Comparison of ENCODE assay signal across 8 mouse cellular contexts in genomic region chr2:173229578-173230224, GRCm38 (mm10). TPM values are rescaled to one million over a fixed set of nuclear protein-coding genes. Genes with fewer than 3 reads are reported as not detected.
DNase-seq lines count a peak whose midpoint lies in the region; ATAC-seq and TF ChIP-seq lines count a peak whose summit lies in the region.

No protein-coding gene starts in this region.

- H3K4me1 ChIP-seq in bone marrow macrophage, adult 2 months (ENCODE audit: control insufficient read depth, insufficient read depth, low read length) = no peaks in the 10 kb centered on the region
- no peaks in the 10 kb centered on the region for H3K4me1 ChIP-seq in embryonic fibroblast, embryonic 13.5 days (ENCODE audit: control insufficient read depth, insufficient read depth, low read length)
- H3K4me1 ChIP-seq in heart, embryonic 11.5 days (ENCODE audit: control insufficient read depth, insufficient read depth, low read length) = peaks cover 8% of the 10 kb centered on the region
- peaks cover 50% of the 10 kb centered on the region for H3K4me1 ChIP-seq in kidney, embryonic 15.5 days

- no peak overlapping the region for H3K4me3 ChIP-seq in bone marrow macrophage, adult 2 months (ENCODE audit: insufficient read depth, low read length)
- no peak overlapping the region for H3K4me3 ChIP-seq in embryonic fibroblast, embryonic 13.5 days (ENCODE audit: insufficient read depth, low read length)
- H3K4me3 ChIP-seq in heart, embryonic 11.5 days (ENCODE audit: low read depth, low read length) = no peak overlapping the region
- peak overlapping the region; percentile 12; the same call in 1 of the 2 replicates for H3K4me3 ChIP-seq in kidney, embryonic 15.5 days (replicated peaks)

- peak overlapping the region; percentile 43; the same call in 1 of the 2 replicates for H3K4me2 ChIP-seq in heart, embryonic 11.5 days
- peak overlapping the region; percentile 35; the same call in 1 of the 2 replicates for H3K4me2 ChIP-seq in kidney, embryonic 15.5 days

- 9% methylated on average over 10 of the region's 10 CpGs for WGBS in heart, embryonic 11.5 days (ENCODE audit: insufficient replicate concordance)
- 4% methylated on average over 10 of the region's 10 CpGs for WGBS in kidney, embryonic 15.5 days

- TF ChIP-seq CTCF in bone marrow macrophage, adult 2 months (IDR thresholded peaks at IDR 0.05; ENCODE audit: low read depth, low read length) = peak; percentile 85
- peak; percentile 95 for TF ChIP-seq CTCF in embryonic fibroblast, embryonic 13.5 days (IDR thresholded peaks at IDR 0.05; ENCODE audit: borderline replicate concordance, insufficient read depth, low read length)

- no peaks in the 10 kb centered on the region for H3K27me3 ChIP-seq in heart, embryonic 11.5 days (ENCODE audit: control insufficient read depth, insufficient read depth, low read length)
- no peaks in the 10 kb centered on the region for H3K27me3 ChIP-seq in kidney, embryonic 15.5 days

- H3K9me3 ChIP-seq in heart, embryonic 11.5 days (replicated peaks; ENCODE audit: control insufficient read depth, low read length) = no peaks in the 10 kb centered on the region
- no peaks in the 10 kb centered on the region for H3K9me3 ChIP-seq in kidney, embryonic 15.5 days (replicated peaks)

- peaks cover 11% of the 10 kb centered on the region for H3K36me3 ChIP-seq in heart, embryonic 11.5 days (ENCODE audit: control insufficient read depth, insufficient read depth, low read length)
- peaks cover 58% of the 10 kb centered on the region for H3K36me3 ChIP-seq in kidney, embryonic 15.5 days

- H3K9ac ChIP-seq in heart, embryonic 11.5 days (ENCODE audit: low read depth, low read length) = no peak overlapping the region
- no peak overlapping the region for H3K9ac ChIP-seq in kidney, embryonic 15.5 days

- ATAC-seq in heart, embryonic 11.5 days (replicated peaks; ENCODE audit: insufficient number of reproducible peaks, low FRiP score, low TSS enrichment) = peak; percentile 51
- ATAC-seq in kidney, embryonic 15.5 days (replicated peaks; ENCODE audit: low FRiP score) = peak; percentile 76
- ATAC-seq in monocyte, adult 5-6 weeks (replicated peaks; ENCODE audit: insufficient number of reproducible peaks, low FRiP score, low TSS enrichment, poor library complexity, severe bottlenecking) = peak; percentile 70

- TF ChIP-seq POLR2A in bone marrow macrophage, adult 2 months (IDR thresholded peaks at IDR 0.05; ENCODE audit: borderline replicate concordance, low read depth, low read length) = no peak
- TF ChIP-seq POLR2A in embryonic fibroblast, embryonic 13.5 days (IDR thresholded peaks at IDR 0.05; ENCODE audit: low read depth, low read length) = no peak

- peak; percentile 92 for DNase-seq in A20 (ENCODE audit: low read depth, low spot score)
- peak; percentile 86 for DNase-seq in liver
- peak; percentile 86 to 89 for DNase-seq in spleen, postnatal 36 days (ENCODE audit: low spot score in 2 of 2)

- no peak overlapping the region for H3K27ac ChIP-seq in bone marrow macrophage, adult 2 months (ENCODE audit: insufficient read depth, low read depth, low read length)
- no peak overlapping the region for H3K27ac ChIP-seq in embryonic fibroblast, embryonic 13.5 days (ENCODE audit: insufficient read depth, low read length)
- H3K27ac ChIP-seq in heart, embryonic 11.5 days (ENCODE audit: low read depth, low read length) = no peak overlapping the region
- H3K27ac ChIP-seq in kidney, embryonic 15.5 days = peak overlapping the region; percentile 34

RNA-seq across cellular contexts. Expression of gene Zbp1, which starts 11.0 kb away (rescaled TPM):
- polyA plus RNA-seq in bone marrow macrophage, adult 2 months (2012; ENCODE audit: insufficient read depth, insufficient read length, missing spikeins) = 58.1 and 68.4 TPM in 2 replicates
- polyA plus RNA-seq in embryonic fibroblast, embryonic 13.5 days (2011; ENCODE audit: insufficient read length, low read depth, missing spikeins) = 2.6 and 5.6 TPM in 2 replicates
- polyA plus RNA-seq in heart, embryonic 11.5 days (2014; fragmentation: Nextera tagmentation; extraction: Ambion mirVana) = not detected in 2 replicates
- polyA plus RNA-seq in kidney, embryonic 15.5 days (2015; fragmentation: Nextera tagmentation; extraction: Ambion mirVana) = 0.40 and 0.64 TPM in 2 replicates
- total RNA-seq in monocyte, adult 5-6 weeks (2017) = 74.4 to 86.1 TPM (median 81.1 TPM) in 3 replicates

RNA-seq across cellular contexts. Expression of gene Pmepa1, which starts 46.6 kb away (rescaled TPM):
- 0.35 and 1.5 TPM in 2 replicates for polyA plus RNA-seq in bone marrow macrophage, adult 2 months (2012; ENCODE audit: insufficient read depth, insufficient read length, missing spikeins)
- 141 and 142 TPM in 2 replicates for polyA plus RNA-seq in embryonic fibroblast, embryonic 13.5 days (2011; ENCODE audit: insufficient read length, low read depth, missing spikeins)
- polyA plus RNA-seq in heart, embryonic 11.5 days (2014; fragmentation: Nextera tagmentation; extraction: Ambion mirVana) = 3.8 and 4.7 TPM in 2 replicates
- 4.0 and 4.5 TPM in 2 replicates for polyA plus RNA-seq in kidney, embryonic 15.5 days (2015; fragmentation: Nextera tagmentation; extraction: Ambion mirVana)
- total RNA-seq in monocyte, adult 5-6 weeks (2017) = 0.29 to 0.39 TPM in 2 of 3 replicates, not detected in the other

Comparison
In these comparisons a context has a peak if more than half of its experiments do, and no peak if none do; other contexts are left out.
1. RNA of gene Pmepa1, which starts 46.6 kb away (polyA plus RNA-seq): 141 to 142 TPM in embryonic fibroblast, embryonic 13.5 days; 3.8 to 4.7 TPM in heart, embryonic 11.5 days, 4.0 to 4.5 TPM in kidney, embryonic 15.5 days and 0.35 to 1.5 TPM in bone marrow macrophage, adult 2 months; every median in the first group is over 10 times any median in the second.
2. Peak in every context shown above with its lines, with median percentiles within 50 percentile points of each other: DNase-seq and ATAC-seq.